Mouse (Mus musculus): ENCODE results near the gene Hexim2. TPM values are rescaled to one million over a fixed set of nuclear protein-coding genes. Genes with fewer than 3 reads are reported as not detected.

Gene Hexim2
- polyA plus RNA-seq, 1 experiment from 2014 or later = 9.6 TPM

DNA sequence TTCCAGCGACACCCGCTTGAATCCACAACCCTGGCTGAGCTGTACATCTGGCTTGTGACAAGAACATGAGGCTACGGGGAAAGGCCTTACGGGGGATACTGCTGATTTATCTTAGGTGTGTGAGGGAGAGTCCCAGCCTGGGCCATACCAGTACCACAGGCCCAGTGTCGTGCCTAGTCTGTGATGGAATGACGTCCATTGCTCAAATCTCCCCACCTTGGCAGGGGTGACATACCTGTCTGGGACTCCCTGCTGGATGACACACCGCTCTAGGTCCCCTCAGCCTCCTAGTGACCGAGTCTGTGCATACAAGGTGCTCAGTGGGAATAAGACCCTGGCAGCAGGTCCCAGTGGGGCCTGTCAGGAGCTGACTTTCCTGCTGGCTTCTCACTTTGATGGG, 46.5 kb downstream of the Hexim2 start:
- DNase-seq (ENCODE audit: low spot score) (no peak), ATAC-seq (no peak)
- H3K27ac ChIP-seq (ENCODE audit: low read depth, low read length) = no peak overlapping the region
- no peak overlapping the region for H3K4me2 ChIP-seq (ENCODE audit: low read length)
- H3K36me3 ChIP-seq (ENCODE audit: control insufficient read depth, insufficient read depth, low read length) = no peaks in the 10 kb centered on the region
- 88% methylated on average over 8 of the region's 8 CpGs for WGBS
- no peak overlapping the region for H3K9ac ChIP-seq (ENCODE audit: low read length)
- H3K9me3 ChIP-seq (replicated peaks; ENCODE audit: control insufficient read depth, low read length) = no peaks in the 10 kb centered on the region
- H3K27me3 ChIP-seq (replicated peaks; ENCODE audit: control insufficient read depth, insufficient read depth, low read length) = no peaks in the 10 kb centered on the region
- no peaks in the 10 kb centered on the region for H3K4me1 ChIP-seq (ENCODE audit: control insufficient read depth, insufficient read depth, low read length)
- no peak overlapping the region for H3K4me3 ChIP-seq (ENCODE audit: low read depth, low read length)

DNA sequence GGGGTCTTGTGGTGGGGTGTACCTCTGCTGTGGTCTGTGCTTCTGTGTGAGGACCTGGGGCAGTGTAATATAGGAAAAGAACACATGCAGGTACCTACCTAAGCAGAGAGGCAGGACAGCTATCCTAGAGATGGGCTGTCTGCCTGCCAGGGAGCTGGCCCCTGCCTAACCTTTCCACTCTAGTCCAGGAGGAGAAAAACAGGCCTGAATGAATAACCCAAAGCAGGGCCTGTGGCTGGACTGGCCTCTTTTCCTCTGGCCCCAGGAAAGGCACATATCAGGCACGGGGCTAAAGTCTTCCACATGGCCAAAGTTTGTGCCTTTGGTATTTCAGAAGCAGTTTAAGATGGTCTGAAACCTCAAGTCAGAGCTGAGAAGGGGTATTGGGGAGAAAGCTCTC, 48.2 kb downstream of the Hexim2 start:
- H3K27ac ChIP-seq (ENCODE audit: low read depth, low read length) = no peak overlapping the region
- WGBS = 75% methylated on average over 1 of the region's 1 CpGs
- no peak overlapping the region for H3K9ac ChIP-seq (ENCODE audit: low read length)
- DNase-seq (ENCODE audit: low spot score) (no peak), ATAC-seq (no peak)
- H3K27me3 ChIP-seq (replicated peaks; ENCODE audit: control insufficient read depth, insufficient read depth, low read length) = no peaks in the 10 kb centered on the region
- no peaks in the 10 kb centered on the region for H3K36me3 ChIP-seq (ENCODE audit: control insufficient read depth, insufficient read depth, low read length)
- H3K4me1 ChIP-seq (ENCODE audit: control insufficient read depth, insufficient read depth, low read length) = no peaks in the 10 kb centered on the region
- no peaks in the 10 kb centered on the region for H3K9me3 ChIP-seq (replicated peaks; ENCODE audit: control insufficient read depth, low read length)
- H3K4me3 ChIP-seq (ENCODE audit: low read depth, low read length) = no peak overlapping the region
- no peak overlapping the region for H3K4me2 ChIP-seq (ENCODE audit: low read length)

DNA sequence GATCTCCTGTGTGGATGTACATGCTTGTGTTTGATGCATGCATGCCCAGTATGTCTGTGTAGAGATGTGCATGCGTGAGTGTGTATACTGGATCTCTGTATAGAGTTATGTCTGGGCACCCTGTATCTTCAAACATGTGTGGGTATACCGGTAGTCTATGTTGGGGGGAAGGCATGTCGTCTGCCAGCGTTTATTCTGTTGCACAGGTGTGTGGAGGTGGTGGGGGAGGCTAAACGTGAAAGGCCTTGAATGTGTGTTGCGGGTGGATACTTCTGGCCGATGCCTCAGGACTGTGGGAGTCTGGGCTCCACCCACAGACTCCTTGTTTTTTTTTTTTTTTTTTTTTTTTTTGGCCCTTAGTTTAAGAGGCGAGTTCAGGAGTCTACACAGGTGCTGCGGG, 49.1 kb downstream of the Hexim2 start:
- Histone ChIP-seq H3K9me3 (replicated peaks; ENCODE audit: control insufficient read depth, low read length) (no peaks in the 10 kb centered on the region), H3K9ac (ENCODE audit: low read length) (no peak overlapping the region), H3K4me2 (ENCODE audit: low read length) (no peak overlapping the region), H3K27ac (ENCODE audit: low read depth, low read length) (no peak overlapping the region), H3K36me3 (ENCODE audit: control insufficient read depth, insufficient read depth, low read length) (no peaks in the 10 kb centered on the region), H3K27me3 (replicated peaks; ENCODE audit: control insufficient read depth, insufficient read depth, low read length) (no peaks in the 10 kb centered on the region), H3K4me1 (ENCODE audit: control insufficient read depth, insufficient read depth, low read length) (no peaks in the 10 kb centered on the region), H3K4me3 (ENCODE audit: low read depth, low read length) (no peak overlapping the region)
- DNase-seq (ENCODE audit: low spot score) (no peak), ATAC-seq (no peak)
- WGBS = 82% methylated on average over 9 of the region's 9 CpGs

- 77% methylated on average over 3 of the region's 3 CpGs for WGBS
- no peak overlapping the region for H3K4me2 ChIP-seq (ENCODE audit: low read length)
- no peak overlapping the region for H3K9ac ChIP-seq (ENCODE audit: low read length)
- H3K27ac ChIP-seq (ENCODE audit: low read depth, low read length) = no peak overlapping the region
- DNase-seq (ENCODE audit: low spot score) = no peak
- ATAC-seq = no peak
- no peak overlapping the region for H3K4me3 ChIP-seq (ENCODE audit: low read depth, low read length)
- no peaks in the 10 kb centered on the region for H3K27me3 ChIP-seq (replicated peaks; ENCODE audit: control insufficient read depth, insufficient read depth, low read length)
- no peaks in the 10 kb centered on the region for H3K4me1 ChIP-seq (ENCODE audit: control insufficient read depth, insufficient read depth, low read length)
- H3K9me3 ChIP-seq (replicated peaks; ENCODE audit: control insufficient read depth, low read length) = no peaks in the 10 kb centered on the region
- H3K36me3 ChIP-seq (ENCODE audit: control insufficient read depth, insufficient read depth, low read length) = no peaks in the 10 kb centered on the region
Measured at GRCm38 (mm10) chr11:103181911-103182310, 49.7 kb downstream of the Hexim2 start.

GRCm38 (mm10) chr11:103184891-103185290, 52.7 kb downstream of the Hexim2 start:
- ATAC-seq (no peak), DNase-seq (ENCODE audit: low spot score) (peak; percentile 70)
- Histone ChIP-seq H3K4me3 (ENCODE audit: low read depth, low read length) (no peak overlapping the region), H3K27me3 (replicated peaks; ENCODE audit: control insufficient read depth, insufficient read depth, low read length) (0 out of 2 replicates have a peak, but pooled peaks cover 1% of the 10 kb centered on the region), H3K36me3 (ENCODE audit: control insufficient read depth, insufficient read depth, low read length) (no peaks in the 10 kb centered on the region), H3K27ac (ENCODE audit: low read depth, low read length) (no peak overlapping the region), H3K4me1 (ENCODE audit: control insufficient read depth, insufficient read depth, low read length) (no peaks in the 10 kb centered on the region), H3K9me3 (replicated peaks; ENCODE audit: control insufficient read depth, low read length) (no peaks in the 10 kb centered on the region), H3K9ac (ENCODE audit: low read length) (no peak overlapping the region), H3K4me2 (ENCODE audit: low read length) (no peak overlapping the region)
- 33% methylated on average over 2 of the region's 2 CpGs for WGBS

Other genes with a start within 250 kb of the Hexim2 start
- gene Fam187a, start 247.3 kb upstream of the Hexim2 start, polyA plus RNA-seq (2014; fragmentation: Nextera tagmentation; extraction: Ambion mirVana) = 0.19 TPM in 1 of 2 replicates, not detected in the other
- 0.23 and 0.37 TPM in 2 replicates for gene Gfap, start 231.5 kb upstream of the Hexim2 start, polyA plus RNA-seq (2014; fragmentation: Nextera tagmentation; extraction: Ambion mirVana)
- 4.3 and 5.1 TPM in 2 replicates for gene Kif18b, start 207.3 kb upstream of the Hexim2 start, polyA plus RNA-seq (2014; fragmentation: Nextera tagmentation; extraction: Ambion mirVana)
- 1.9 and 2.5 TPM in 2 replicates for gene C1ql1, start 185.7 kb upstream of the Hexim2 start, polyA plus RNA-seq (2014; fragmentation: Nextera tagmentation; extraction: Ambion mirVana)
- 37.0 and 43.8 TPM in 2 replicates for gene Nmt1, start 104.2 kb upstream of the Hexim2 start, polyA plus RNA-seq (2014; fragmentation: Nextera tagmentation; extraction: Ambion mirVana)
- gene Dcakd, start 104.1 kb upstream of the Hexim2 start, polyA plus RNA-seq (2014; fragmentation: Nextera tagmentation; extraction: Ambion mirVana) = 207 and 220 TPM in 2 replicates
- 1.1 and 1.4 TPM in 2 replicates for gene Plcd3, start 30.8 kb upstream of the Hexim2 start, polyA plus RNA-seq (2014; fragmentation: Nextera tagmentation; extraction: Ambion mirVana)
- 10.4 and 11.8 TPM in 2 replicates for gene Acbd4, start 30.7 kb upstream of the Hexim2 start, polyA plus RNA-seq (2014; fragmentation: Nextera tagmentation; extraction: Ambion mirVana)
- 4.8 and 5.4 TPM in 2 replicates for gene Hexim1, start 16.2 kb upstream of the Hexim2 start, polyA plus RNA-seq (2014; fragmentation: Nextera tagmentation; extraction: Ambion mirVana)
- gene Fmnl1, start 38.7 kb downstream of the Hexim2 start, polyA plus RNA-seq (2014; fragmentation: Nextera tagmentation; extraction: Ambion mirVana) = 1.2 and 3.2 TPM in 2 replicates
- 0.78 and 1.2 TPM in 2 replicates for gene 1700023F06Rik, start 76.1 kb downstream of the Hexim2 start, polyA plus RNA-seq (2014; fragmentation: Nextera tagmentation; extraction: Ambion mirVana)
- not detected in 2 replicates for gene Spata32, start 86.0 kb downstream of the Hexim2 start, polyA plus RNA-seq (2014; fragmentation: Nextera tagmentation; extraction: Ambion mirVana)
- gene Map3k14, start 135.0 kb downstream of the Hexim2 start, polyA plus RNA-seq (2014; fragmentation: Nextera tagmentation; extraction: Ambion mirVana) = 1.7 and 2.7 TPM in 2 replicates
- 1.5 and 2.3 TPM in 2 replicates for gene Arhgap27, start 231.3 kb downstream of the Hexim2 start, polyA plus RNA-seq (2014; fragmentation: Nextera tagmentation; extraction: Ambion mirVana)

All from forebrain, embryonic 14.5 days (tissue).